ENCODE assay signal across 9 mouse cellular contexts in the genomic region with DNA sequence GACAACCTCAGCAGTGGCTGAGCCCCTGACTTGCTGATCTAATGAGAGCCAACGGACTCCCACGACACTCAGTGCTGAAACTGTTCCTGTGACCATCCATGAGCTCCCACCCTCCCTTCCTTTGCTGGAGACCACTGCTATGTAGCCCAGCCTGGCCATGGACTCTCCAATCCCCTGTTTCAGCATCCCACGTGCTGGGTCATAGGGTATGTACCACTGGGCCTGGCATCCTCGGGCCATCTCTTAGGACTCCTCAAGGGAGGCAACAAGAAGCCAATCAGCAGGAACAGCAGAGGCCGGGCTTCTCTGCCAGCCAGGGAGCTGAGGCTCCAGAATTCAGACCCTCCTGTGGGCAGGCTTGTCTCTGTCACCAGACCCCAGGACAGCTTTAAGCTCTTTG.
DNase-seq lines count a peak whose midpoint lies in the region; ATAC-seq and TF ChIP-seq lines count a peak whose summit lies in the region.
"Had no signal": no experiment of that assay in that cellular context is flagged by ENCODE, and none has a peak within 500 bp of the region (broad histone marks: within the 10 kb centered on the region; RNA-seq: fewer than 3 reads in every experiment).

No protein-coding gene starts in this region.

- H3K4me1 ChIP-seq in heart, embryonic 11.5 days (ENCODE audit: control insufficient read depth, insufficient read depth, low read length), result peaks cover 87% of the 10 kb centered on the region
- H3K4me1 ChIP-seq in neural tube, embryonic 11.5 days (ENCODE audit: control insufficient read depth, insufficient read depth, low read length), result peaks cover 47% of the 10 kb centered on the region
- H3K4me1 ChIP-seq in liver, embryonic 12.5 days, result peaks cover 87% of the 10 kb centered on the region
- H3K4me1 ChIP-seq in stomach, postnatal 0 days (replicated peaks; ENCODE audit: control insufficient read depth, insufficient read depth), result peaks cover 14% of the 10 kb centered on the region

- no peak overlapping the region for H3K4me2 ChIP-seq in heart, embryonic 11.5 days
- peak overlapping the region; percentile 7; the same call in 1 of the 2 replicates for H3K4me2 ChIP-seq in neural tube, embryonic 11.5 days (ENCODE audit: low read depth)
- peak overlapping the region; percentile 31 for H3K4me2 ChIP-seq in liver, embryonic 12.5 days
- H3K4me2 ChIP-seq in stomach, postnatal 0 days (replicated peaks; ENCODE audit: low read depth), result no peak overlapping the region; the same call in 1 of the 2 replicates

- H3K27ac ChIP-seq in heart, embryonic 11.5 days (ENCODE audit: low read depth, low read length), result peak overlapping the region; percentile 81
- peak overlapping the region; percentile 90 for H3K27ac ChIP-seq in neural tube, embryonic 11.5 days (ENCODE audit: low read depth, low read length)
- H3K27ac ChIP-seq in liver, embryonic 12.5 days, result peak overlapping the region; percentile 65
- H3K27ac ChIP-seq in stomach, postnatal 0 days (replicated peaks), result peak overlapping the region; percentile 93

- H3K27me3 ChIP-seq in heart, embryonic 11.5 days (ENCODE audit: control insufficient read depth, insufficient read depth, low read length), result no peaks in the 10 kb centered on the region
- no peaks in the 10 kb centered on the region for H3K27me3 ChIP-seq in neural tube, embryonic 11.5 days (ENCODE audit: control insufficient read depth, insufficient read depth, low read length)
- no peaks in the 10 kb centered on the region for H3K27me3 ChIP-seq in liver, embryonic 12.5 days (replicated peaks)
- H3K27me3 ChIP-seq in stomach, postnatal 0 days (ENCODE audit: control insufficient read depth, insufficient read depth, low read length), result no peaks in the 10 kb centered on the region

- no peak for TF ChIP-seq EP300 in stomach, postnatal 0 days (optimal IDR thresholded peaks at IDR 0.05)

- DNase-seq in heart, adult 8-10 months (ENCODE audit: low spot score), result no peak
- DNase-seq in neural tube, embryonic 11.5 days (ENCODE audit: low spot score), result no peak
- DNase-seq in neural tube, embryonic 10.5 days (ENCODE audit: extremely low spot score, low spot score), result no peak
- no peak for DNase-seq in stomach, postnatal 0 days (ENCODE audit: low spot score)
- no peak for DNase-seq in adrenal gland, adult 18-20 months (ENCODE audit: low spot score in 2 of 2)
- DNase-seq in lung, postnatal 14 days, result no peak

- no peaks in the 10 kb centered on the region for H3K9me3 ChIP-seq in heart, embryonic 11.5 days (replicated peaks; ENCODE audit: control insufficient read depth, low read length)
- H3K9me3 ChIP-seq in neural tube, embryonic 11.5 days (ENCODE audit: control insufficient read depth, low read length), result no peaks in the 10 kb centered on the region
- no peaks in the 10 kb centered on the region for H3K9me3 ChIP-seq in liver, embryonic 12.5 days (replicated peaks)
- H3K9me3 ChIP-seq in stomach, postnatal 0 days (ENCODE audit: control insufficient read depth, low read length), result no peaks in the 10 kb centered on the region

- H3K9ac ChIP-seq in heart, embryonic 11.5 days (ENCODE audit: low read depth, low read length), result peak overlapping the region; percentile 18; the same call in 1 of the 2 replicates
- peak overlapping the region; percentile 57 for H3K9ac ChIP-seq in neural tube, embryonic 11.5 days (ENCODE audit: low read length)
- peak overlapping the region; percentile 20; the same call in 1 of the 2 replicates for H3K9ac ChIP-seq in liver, embryonic 12.5 days
- H3K9ac ChIP-seq in stomach, postnatal 0 days (ENCODE audit: low read length), result 0 out of 2 replicates have a peak overlapping the region, but pooled peaks have one; percentile 2

- WGBS in heart, embryonic 11.5 days (ENCODE audit: insufficient replicate concordance), result 51% methylated on average over 5 of the region's 5 CpGs
- WGBS in neural tube, embryonic 11.5 days, result 64% methylated on average over 5 of the region's 5 CpGs
- 77% methylated on average over 5 of the region's 5 CpGs for WGBS in liver, embryonic 12.5 days (ENCODE audit: insufficient replicate concordance)
- WGBS in stomach, postnatal 0 days, result 54% methylated on average over 5 of the region's 5 CpGs

- TF ChIP-seq CTCF in stomach, postnatal 0 days (IDR thresholded peaks at IDR 0.05; ENCODE audit: low read depth), result no peak

- H3K36me3 ChIP-seq in heart, embryonic 11.5 days (ENCODE audit: control insufficient read depth, insufficient read depth, low read length), result no peaks in the 10 kb centered on the region
- no peaks in the 10 kb centered on the region for H3K36me3 ChIP-seq in neural tube, embryonic 11.5 days (ENCODE audit: control insufficient read depth, insufficient read depth, low read length)
- peaks cover 21% of the 10 kb centered on the region for H3K36me3 ChIP-seq in liver, embryonic 12.5 days
- H3K36me3 ChIP-seq in stomach, postnatal 0 days (ENCODE audit: control insufficient read depth, insufficient read depth, low read length), result peaks cover 4% of the 10 kb centered on the region; the same call in 1 of the 2 replicates

- no peak for ATAC-seq in heart, embryonic 11.5 days (replicated peaks; ENCODE audit: insufficient number of reproducible peaks, low FRiP score, low TSS enrichment)
- no peak for ATAC-seq in neural tube, embryonic 11.5 days (ENCODE audit: insufficient read depth, low FRiP score, low TSS enrichment)
- ATAC-seq in liver, embryonic 12.5 days, result no peak
- no peak for ATAC-seq in stomach, postnatal 0 days (ENCODE audit: low FRiP score, low TSS enrichment)
- ATAC-seq: activated CD4-positive, CD25-positive, alpha-beta regulatory T cell, adult 4 months had no signal

- H3K4me3 ChIP-seq in heart, embryonic 11.5 days (ENCODE audit: low read depth, low read length), result no peak overlapping the region
- H3K4me3 ChIP-seq in neural tube, embryonic 11.5 days (ENCODE audit: low read depth, low read length), result no peak overlapping the region
- H3K4me3 ChIP-seq in liver, embryonic 12.5 days, result no peak overlapping the region
- no peak overlapping the region for H3K4me3 ChIP-seq in stomach, postnatal 0 days (ENCODE audit: low read depth, low read length)

Comparison
In these comparisons a context has a peak if more than half of its experiments do, and no peak if none do; other contexts are left out.
1. H3K4me2 ChIP-seq: peak in neural tube, embryonic 11.5 days (single experiment) and liver, embryonic 12.5 days (single experiment); none in heart, embryonic 11.5 days (single experiment) and stomach, postnatal 0 days (single experiment).
2. H3K9ac ChIP-seq: peak in every context shown above with its lines; median percentile 57 in neural tube, embryonic 11.5 days; 20 in liver, embryonic 12.5 days; 18 in heart, embryonic 11.5 days; 2 in stomach, postnatal 0 days.
3. Peak in every context shown above with its lines, with median percentiles within 50 percentile points of each other: H3K27ac ChIP-seq.